Mouse (Mus musculus) G1E-ER4 (cell line): ENCODE data around the gene Med27. TPM values are rescaled to one million over a fixed set of nuclear protein-coding genes. Genes with fewer than 3 reads are reported as not detected.

Experiments
- GATA1 ChIP-seq: IDR thresholded peaks from one replicate; pipeline ENCODE4 v1.8.0; 2012; ENCODE audit warnings: low read length, inconsistent platforms
- polyA plus RNA-seq: library from polyadenylated mRNA; stranded (reverse); fragments of >175 nt; gene quantifications from 2 replicates; pipeline ENCODE4 v1.2.3, GENCODE M21; 2012

Med27 gene
- polyA plus RNA-seq, 1 experiment, result 59.2 TPM

- no peak for TF ChIP-seq GATA1
These were observed 93.4 kb downstream of the Med27 start for GRCm38 (mm10) chr2:29439857-29440502.

DNA sequence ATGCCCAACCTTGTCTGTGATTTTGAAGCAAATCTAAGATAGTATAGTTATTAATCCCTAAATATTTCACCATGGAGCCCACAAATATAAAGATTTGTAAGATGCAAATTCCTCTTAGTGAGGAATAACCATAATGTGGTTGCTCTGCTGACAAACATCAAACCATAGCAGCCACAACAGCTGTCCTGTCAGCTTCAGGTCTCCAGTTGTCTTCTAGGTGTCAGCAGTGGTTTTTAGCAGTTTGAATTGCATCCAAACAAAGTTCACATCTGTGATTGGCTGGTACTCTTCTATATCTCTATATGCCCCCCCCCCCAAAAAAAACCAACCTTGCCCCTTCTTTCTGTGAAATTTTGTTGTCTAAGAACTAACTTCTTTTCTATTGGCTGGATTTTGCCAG, 95.7 kb downstream of the Med27 start:
- TF ChIP-seq GATA1, result no peak

GRCm38 (mm10) chr2:29443626-29444217, 97.1 kb downstream of the Med27 start:
- no peak for TF ChIP-seq GATA1

- TF ChIP-seq GATA1, result no peak
These were observed 101.9 kb downstream of the Med27 start for GRCm38 (mm10) chr2:29448476-29449002.

DNA sequence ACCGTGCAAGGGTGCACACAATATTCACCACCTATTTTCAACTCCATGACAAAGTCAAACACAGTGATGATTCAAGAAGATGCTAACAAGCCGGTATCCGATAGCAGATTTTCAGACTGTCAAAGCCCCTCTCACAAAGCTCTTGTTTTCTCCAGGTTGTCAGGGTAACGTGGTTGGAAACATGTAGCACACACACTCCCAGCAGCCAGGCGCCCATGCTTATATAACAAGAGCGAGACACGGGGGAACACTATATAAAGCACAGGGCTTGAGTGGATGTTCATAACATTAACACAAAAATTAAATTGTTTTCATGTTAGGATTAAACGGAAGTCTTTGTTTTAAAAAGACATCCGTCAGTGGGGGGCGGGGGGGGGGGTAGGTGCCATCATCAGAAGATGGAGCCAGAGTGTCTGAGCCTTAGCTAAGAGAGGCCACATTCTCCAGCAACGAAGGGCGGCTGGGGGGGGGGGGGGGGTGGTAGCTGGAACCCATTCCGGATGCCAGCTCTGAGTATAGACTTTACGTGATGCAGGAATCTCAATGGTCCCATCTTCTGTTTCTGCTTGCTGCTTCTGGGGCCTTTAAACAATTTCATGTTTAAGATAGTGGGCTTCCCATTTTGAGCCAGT, 104.9 kb downstream of the Med27 start:
- TF ChIP-seq GATA1, result no peak

GRCm38 (mm10) chr2:29453376-29453775, 106.8 kb downstream of the Med27 start:
- TF ChIP-seq GATA1, result no peak

DNA sequence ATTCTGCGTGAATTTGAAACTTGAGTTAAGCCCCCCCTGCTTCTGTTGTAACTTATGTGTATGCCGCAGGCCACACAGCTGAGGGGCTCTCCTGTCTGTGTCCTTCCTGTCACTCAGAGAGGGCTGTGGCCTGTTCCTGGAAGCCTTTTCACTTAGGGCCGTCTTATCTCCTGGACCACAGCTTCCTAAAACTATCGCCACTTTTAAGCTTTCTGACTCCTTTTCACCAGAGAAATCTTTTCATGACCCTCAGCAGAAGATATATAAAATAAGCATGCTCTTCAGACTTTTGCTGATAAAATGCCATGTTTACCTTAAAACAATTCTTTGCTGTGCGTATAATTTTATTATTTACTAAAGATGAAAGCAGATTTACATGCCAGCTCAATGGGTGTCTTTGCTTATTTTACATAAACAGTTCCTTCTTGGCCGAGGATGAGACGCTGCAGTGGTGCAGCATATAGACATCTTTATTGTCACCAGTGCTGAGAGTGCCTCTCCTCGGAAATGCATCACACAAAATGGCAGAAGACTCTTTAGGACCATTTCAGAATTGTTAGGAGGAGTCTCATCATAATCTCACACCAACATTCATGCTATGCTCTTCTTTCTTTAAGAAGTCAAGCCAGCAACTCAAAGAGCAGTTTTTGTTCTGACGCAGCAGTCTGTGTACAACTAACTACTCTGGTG, 110.2 kb downstream of the Med27 start:
- TF ChIP-seq GATA1, result no peak

GRCm38 (mm10) chr2:29457677-29458076, 111.1 kb downstream of the Med27 start:
- TF ChIP-seq GATA1, result no peak

DNA sequence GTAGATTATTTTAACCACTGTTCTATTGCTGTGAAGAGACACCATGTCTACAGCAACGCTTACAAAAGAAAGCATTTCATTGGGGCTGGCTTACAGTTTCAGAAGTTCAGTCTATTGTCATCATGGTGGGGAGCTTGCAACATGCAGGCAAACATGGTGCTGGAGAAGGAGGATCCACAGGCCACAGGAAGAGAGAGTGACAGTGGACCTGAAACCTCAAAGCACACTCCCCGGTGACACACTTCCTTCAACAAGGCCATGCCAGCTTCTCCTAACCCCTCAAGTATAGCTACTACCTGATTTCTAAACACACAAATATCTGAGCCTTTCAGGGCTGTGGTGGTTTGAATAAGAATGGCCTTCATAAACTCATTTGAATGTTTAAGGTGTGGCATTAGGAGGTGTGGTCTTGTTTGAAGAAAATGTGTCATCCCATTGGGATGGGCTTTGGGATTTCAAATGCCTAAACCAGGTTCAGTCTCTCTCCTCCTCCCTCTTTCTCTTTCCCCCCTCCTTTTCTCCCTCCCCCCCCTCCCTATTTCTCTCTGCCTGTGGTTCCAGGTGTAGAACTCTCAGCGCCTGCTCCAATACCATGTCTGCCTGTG, 111.8 kb downstream of the Med27 start:
- TF ChIP-seq GATA1, result no peak

DNA sequence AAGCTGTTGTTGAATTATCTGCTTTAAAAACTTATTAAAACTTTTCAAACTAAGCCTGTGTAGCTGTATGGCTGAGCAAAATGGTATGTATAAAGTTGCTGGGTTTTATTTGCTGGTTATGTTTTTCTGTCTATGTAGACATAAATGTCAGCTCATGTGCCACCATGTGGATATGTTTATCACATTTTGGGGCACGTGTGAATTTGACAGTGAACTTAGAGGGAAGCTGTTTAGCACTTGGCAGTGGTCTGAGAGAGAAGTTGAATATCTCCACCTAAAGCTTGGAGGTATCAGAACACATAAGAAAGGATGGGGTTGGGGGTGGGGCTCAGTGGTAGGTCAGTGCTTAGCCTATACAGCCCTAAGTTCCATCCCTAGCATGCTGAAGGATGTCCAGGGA, 113.0 kb downstream of the Med27 start:
- no peak for TF ChIP-seq GATA1

DNA sequence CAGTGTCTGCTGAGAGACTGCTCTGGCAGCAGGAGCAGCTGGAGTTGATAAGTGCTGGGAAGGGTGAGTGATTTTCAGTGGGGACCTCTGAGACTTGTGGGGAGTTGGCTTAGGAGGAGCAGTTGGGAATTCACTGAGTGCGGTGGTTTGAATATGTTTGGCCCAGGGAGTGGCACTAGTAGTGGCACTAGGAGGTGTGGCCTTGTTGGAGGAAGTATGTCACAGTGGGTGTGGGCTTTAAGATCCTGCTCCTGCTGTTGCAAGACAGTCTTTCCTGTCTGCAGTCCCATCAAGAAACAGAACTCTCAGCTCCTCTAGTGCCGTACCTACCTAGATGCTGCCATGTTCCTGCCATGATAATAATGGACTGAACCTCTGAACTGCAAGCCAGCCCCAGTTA, 115.2 kb downstream of the Med27 start:
- no peak for TF ChIP-seq GATA1

DNA sequence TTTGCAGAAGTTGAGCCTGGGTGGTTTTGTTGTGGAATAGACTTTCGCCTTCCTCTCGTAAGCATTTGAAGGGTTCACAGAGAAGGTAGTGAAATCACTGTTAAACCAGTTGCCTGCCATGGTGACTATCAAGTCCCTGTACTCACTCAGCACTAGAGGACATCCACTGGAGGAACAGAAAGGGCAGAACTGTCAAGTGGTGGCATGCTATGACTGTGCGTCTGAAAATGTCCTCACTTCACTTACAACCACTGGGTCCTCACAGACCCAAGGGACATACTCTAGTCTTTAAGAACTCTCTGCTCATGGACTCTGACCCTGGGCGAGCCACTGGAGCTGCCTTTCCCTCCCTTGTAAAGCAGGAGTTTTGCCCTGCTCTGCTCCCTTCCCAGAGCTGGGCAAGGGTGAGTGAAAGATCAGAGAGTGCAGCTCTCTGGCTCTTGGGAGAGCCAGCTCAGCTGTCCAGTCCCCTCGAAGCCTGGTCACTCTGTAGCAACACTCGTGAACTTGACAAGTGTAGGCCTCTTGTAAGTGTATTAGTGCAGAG, 116.5 kb downstream of the Med27 start:
- TF ChIP-seq GATA1, result no peak

DNA sequence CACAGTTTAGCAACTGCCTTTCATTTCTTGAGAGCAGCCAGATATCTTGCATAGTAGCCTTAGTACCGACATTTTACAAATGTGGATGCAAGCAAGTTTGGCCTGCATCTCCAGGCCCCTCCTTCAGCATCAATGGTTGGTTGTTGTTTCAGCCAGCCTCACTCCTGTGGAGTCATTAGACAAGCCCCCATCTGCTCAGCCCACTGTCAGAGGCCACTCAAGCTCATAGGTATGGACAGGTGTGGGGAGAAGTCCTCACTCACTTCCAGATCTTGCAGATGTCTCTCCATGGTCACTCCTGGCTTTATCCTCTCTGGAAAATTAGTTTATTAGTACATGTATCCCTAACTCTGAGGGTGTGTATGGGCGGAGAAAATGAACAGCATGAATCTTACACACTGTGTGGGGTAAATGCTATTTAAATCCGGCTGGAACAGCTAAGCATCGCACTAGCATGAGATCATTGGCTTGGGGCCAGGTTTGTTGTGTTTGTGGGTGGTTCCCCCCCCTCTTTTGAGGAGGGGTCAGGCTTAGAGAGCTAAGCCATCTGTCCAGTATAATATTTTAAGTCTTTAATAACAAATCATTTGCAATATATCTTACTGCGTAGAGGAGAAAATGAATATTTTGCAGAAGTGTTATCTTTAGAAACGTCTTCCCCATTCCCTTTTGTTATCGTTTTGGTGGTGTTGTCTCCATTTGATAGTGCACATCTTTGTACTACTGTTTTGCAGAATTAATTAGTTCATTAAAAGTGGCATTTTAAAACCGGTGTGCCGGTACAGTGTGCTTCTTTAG, 118.4 kb downstream of the Med27 start:
- no peak for TF ChIP-seq GATA1

DNA sequence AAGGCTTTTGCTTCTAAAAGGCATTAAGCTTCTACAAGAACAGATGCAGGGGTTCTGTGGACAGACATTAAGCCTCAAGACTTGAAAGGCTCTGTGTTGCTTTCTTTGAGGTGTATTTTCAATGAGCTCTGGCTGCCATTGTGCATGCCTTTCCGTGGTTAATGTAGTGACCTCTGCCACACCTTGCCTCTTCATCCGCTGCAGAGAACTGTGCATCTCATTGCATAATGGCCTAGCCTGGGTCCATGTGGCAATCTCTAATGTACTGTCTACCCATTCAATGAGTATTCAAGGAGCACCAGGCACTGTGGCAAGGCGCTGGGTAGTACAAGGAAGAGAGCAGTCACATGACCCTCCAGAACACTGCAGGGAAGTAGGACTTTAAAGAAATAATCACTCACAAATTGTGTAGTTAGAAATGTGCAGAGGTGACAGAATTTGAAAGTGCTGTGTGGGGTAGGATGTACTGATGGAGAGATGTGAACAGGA, 119.1 kb downstream of the Med27 start:
- no peak for TF ChIP-seq GATA1
